Mouse (Mus musculus) liver, embryonic 11.5 days (tissue): ENCODE data around the gene Cyp1a2. TPM values are rescaled to one million over a fixed set of nuclear protein-coding genes. Genes with fewer than 3 reads are reported as not detected.
A peak's percentile ranks its signal among the peaks of the same experiment; 100 is the strongest.

Experiments used
- ATAC-seq: fragments of 200-750 bp; cut with Nextera tagmentation; replicated peaks from 2 replicates; pipeline ENCODE4 v1.8.0; 2017; ENCODE audit warnings: moderate number of reproducible peaks, mild to moderate bottlenecking, moderate TSS enrichment, moderate library complexity; ENCODE audit not compliant: low FRiP score
- DNase-seq: peaks from one replicate; pipeline ENCODE4 v3.0.0-alpha.2; 2017; ENCODE audit warnings: low spot score
- H3K27ac ChIP-seq: fragments of 300-500 bp; sonication (generic); 2 replicates; pipeline ENCODE4 v1.5.1; 2014; ENCODE audit warnings: mild to moderate bottlenecking, low read depth, low read length, control low read depth
- H3K27me3 ChIP-seq: fragments of 300-500 bp; sonication (generic); replicated peaks from 2 replicates; pipeline ENCODE4 v1.6.1; 2014; ENCODE audit warnings: low read length, mixed read lengths; ENCODE audit not compliant: control insufficient read depth, insufficient read depth
- H3K36me3 ChIP-seq: fragments of 300-500 bp; sonication (generic); 2 replicates; pipeline ENCODE4 v1.6.1; 2014; ENCODE audit warnings: mild to moderate bottlenecking, low read length, moderate library complexity, mixed read lengths; ENCODE audit not compliant: control insufficient read depth, insufficient read depth
- H3K4me1 ChIP-seq: fragments of 300-500 bp; sonication (generic); replicated peaks from 2 replicates; pipeline ENCODE4 v1.6.1; 2014; ENCODE audit warnings: low read length, mixed read lengths; ENCODE audit not compliant: control insufficient read depth, insufficient read depth
- H3K4me2 ChIP-seq: fragments of 300-500 bp; sonication (generic); 2 replicates; pipeline ENCODE4 v1.6.1; 2014; ENCODE audit warnings: mild to moderate bottlenecking, control low read depth, moderate library complexity
- H3K4me3 ChIP-seq: fragments of 300-500 bp; sonication (generic); 2 replicates; pipeline ENCODE4 v1.5.1; 2014; ENCODE audit warnings: low read depth, low read length, control low read depth
- H3K9ac ChIP-seq: fragments of 300-500 bp; sonication (generic); 2 replicates; pipeline ENCODE4 v1.6.1; 2014; ENCODE audit warnings: low read depth, low read length, control low read depth
- H3K9me3 ChIP-seq: fragments of 300-500 bp; sonication (generic); 2 replicates; pipeline ENCODE4 v1.6.1; 2016; ENCODE audit warnings: low read length, inconsistent platforms, mixed read lengths; ENCODE audit not compliant: control insufficient read depth
- WGBS: fragments of 180-500 bp; shearing (Covaris S2); extraction: QIAGEN DNeasy Blood & Tissue Kit; methylation state at CpG from one replicate; pipeline ENCODE4 v1.1.7; 2014; 5-methylcytosine and 5-hydroxymethylcytosine counted together
- polyA plus RNA-seq: library from polyadenylated mRNA; unstranded; fragments of >200 nt; fragmentation: Nextera tagmentation; extraction: Ambion mirVana; gene quantifications from 2 replicates; pipeline ENCODE4 v1.2.1, GENCODE M21; 2014

Cyp1a2 gene
- polyA plus RNA-seq, 1 experiment from 2014 or later, result not detected

DNA sequence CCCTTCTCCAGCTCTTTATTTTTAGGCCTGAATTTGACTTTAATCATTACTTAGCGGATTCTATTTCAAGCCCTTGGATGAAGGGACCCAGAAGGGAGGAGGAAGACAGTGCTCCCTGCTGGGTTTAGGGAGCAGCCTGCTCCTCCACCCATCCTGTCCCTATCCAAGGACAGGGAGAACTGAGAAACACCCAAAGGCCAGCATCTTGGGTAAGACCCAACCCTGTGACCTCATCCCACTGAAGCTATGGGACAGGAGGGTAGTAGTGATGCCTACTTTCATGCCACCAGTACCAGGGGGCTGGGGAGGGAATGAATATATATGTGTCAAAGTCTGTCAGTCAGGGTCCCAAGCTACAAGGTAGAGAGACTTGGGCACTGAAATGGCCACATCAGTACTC lies 42.5 kb downstream of the Cyp1a2 start:
- peak overlapping the region; percentile 73 for H3K4me2 ChIP-seq
- WGBS, result 83% methylated on average over 1 of the region's 1 CpGs
- peak overlapping the region; percentile 34; the same call in 1 of the 2 replicates for H3K9ac ChIP-seq
- H3K36me3 ChIP-seq, result peaks cover 4% of the 10 kb centered on the region; the same call in 1 of the 2 replicates
- H3K4me1 ChIP-seq, result peaks cover 78% of the 10 kb centered on the region
- H3K27ac ChIP-seq, result peak overlapping the region; percentile 87
- H3K27me3 ChIP-seq, result no peaks in the 10 kb centered on the region
- peak overlapping the region; percentile 38 for H3K4me3 ChIP-seq
- DNase-seq (no peak), ATAC-seq (no peak)
- H3K9me3 ChIP-seq, result no peaks in the 10 kb centered on the region

DNA sequence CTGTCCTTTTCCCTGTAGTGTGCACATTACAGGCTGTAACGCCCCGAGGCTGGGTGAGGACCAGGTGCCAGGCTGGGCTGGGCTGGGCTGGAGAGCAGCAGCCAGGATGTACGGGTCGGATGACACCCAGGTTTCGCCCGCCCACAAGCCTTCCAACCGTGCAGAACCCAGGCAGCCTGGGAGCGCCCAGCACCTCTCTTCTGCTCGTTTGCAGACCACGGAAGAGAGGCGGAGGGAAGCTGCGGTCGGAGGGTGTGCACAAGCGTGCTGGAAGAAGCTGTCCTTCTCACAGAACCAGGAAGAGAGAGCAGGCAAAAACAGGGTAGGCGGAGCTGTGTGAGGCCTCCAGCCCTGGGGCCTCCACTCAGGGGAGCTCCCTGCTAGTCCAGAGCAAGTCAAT lies 43.1 kb downstream of the Cyp1a2 start:
- Histone ChIP-seq H3K9me3 (no peaks in the 10 kb centered on the region), H3K36me3 (peaks cover 4% of the 10 kb centered on the region; the same call in 1 of the 2 replicates), H3K4me2 (peak overlapping the region; percentile 73), H3K4me1 (peaks cover 76% of the 10 kb centered on the region), H3K27ac (peak overlapping the region; percentile 87), H3K27me3 (no peaks in the 10 kb centered on the region), H3K9ac (peak overlapping the region; percentile 57), H3K4me3 (peak overlapping the region; percentile 38)
- WGBS, result 14% methylated on average over 15 of the region's 15 CpGs
- no peak for DNase-seq
- ATAC-seq, result peak; percentile 56

DNA sequence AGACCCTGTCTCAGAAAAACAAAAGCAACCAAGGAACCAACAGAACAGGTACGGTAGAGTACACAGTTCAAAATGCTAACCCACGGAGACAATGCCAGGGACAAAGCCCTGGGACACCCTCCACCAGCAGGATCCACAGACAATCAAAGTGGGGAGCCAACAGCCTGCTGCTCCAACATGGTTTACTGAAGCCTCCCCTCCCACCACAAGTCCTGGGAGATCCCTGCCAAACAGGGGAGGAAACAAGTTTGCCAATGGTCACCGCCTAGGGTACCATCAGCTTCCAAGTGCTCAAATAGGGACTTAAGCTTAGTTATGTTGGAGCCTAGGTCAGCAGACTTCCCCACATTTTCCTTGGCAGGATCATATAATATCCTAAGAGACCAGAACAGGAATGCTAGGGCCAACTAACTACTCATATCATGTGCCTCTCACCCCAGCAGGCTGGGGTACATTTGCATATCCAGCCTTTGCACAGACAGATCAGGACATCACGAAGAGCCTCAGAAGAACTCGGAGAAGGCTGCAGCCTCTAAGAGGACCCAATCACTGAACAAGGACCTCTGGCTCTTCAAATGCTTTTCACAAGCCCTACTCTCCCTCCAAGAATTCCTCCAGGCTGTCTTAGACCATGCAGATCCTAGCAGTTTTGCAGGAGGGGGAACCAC lies 43.7 kb downstream of the Cyp1a2 start:
- H3K27me3 ChIP-seq, result no peaks in the 10 kb centered on the region
- peak overlapping the region; percentile 87 for H3K27ac ChIP-seq
- H3K9ac ChIP-seq, result peak overlapping the region; percentile 57
- H3K36me3 ChIP-seq, result peaks cover 4% of the 10 kb centered on the region; the same call in 1 of the 2 replicates
- H3K4me3 ChIP-seq, result peak overlapping the region; percentile 38
- no peak for ATAC-seq
- H3K4me1 ChIP-seq, result peaks cover 76% of the 10 kb centered on the region
- 62% methylated on average over 5 of the region's 5 CpGs for WGBS
- peak overlapping the region; percentile 73 for H3K4me2 ChIP-seq
- DNase-seq, result no peak
- H3K9me3 ChIP-seq, result no peaks in the 10 kb centered on the region

DNA sequence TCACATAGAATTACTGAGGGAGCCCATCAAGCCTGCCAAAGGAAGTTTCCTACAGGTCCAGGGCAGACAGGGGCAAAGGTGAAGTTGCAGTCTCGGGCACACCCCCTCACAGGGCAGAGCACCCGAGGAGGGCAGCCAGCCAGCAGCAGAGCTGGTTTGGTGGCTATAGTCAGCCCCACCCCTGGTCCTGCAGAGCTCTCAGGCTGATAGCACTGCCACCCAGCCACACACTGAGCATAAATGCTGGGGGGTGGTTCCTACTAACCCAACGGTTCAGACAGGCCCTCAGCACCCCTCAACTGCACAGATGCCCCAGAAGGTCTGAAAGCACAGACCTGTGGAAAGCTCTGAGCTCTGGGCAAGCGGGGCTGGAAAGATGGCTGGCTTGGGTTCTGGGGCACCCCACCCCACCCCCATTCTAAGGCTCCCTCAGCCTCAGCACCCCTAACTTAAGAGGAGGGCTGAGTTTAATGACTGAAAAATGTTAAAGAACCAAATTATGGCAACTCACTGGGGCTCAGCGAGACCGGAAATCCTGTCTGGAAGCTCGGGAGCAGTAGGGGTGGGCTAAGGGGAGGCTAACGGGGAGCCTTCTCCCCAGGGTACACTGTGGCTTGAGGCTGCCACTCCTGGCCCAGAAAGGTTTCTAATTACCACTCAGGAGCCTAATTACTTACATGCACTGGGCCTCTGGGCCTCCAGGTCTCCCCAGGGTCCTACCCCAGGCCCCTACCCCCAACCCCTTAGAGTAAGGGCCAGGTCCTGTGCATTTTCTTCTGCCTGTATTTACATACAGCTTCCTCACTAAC lies 44.6 kb downstream of the Cyp1a2 start:
- H3K4me1 ChIP-seq, result peaks cover 77% of the 10 kb centered on the region
- no peaks in the 10 kb centered on the region for H3K27me3 ChIP-seq
- peak overlapping the region; percentile 73 for H3K4me2 ChIP-seq
- peak overlapping the region; percentile 87 for H3K27ac ChIP-seq
- peaks cover 4% of the 10 kb centered on the region; the same call in 1 of the 2 replicates for H3K36me3 ChIP-seq
- WGBS, result 26% methylated on average over 8 of the region's 8 CpGs
- ATAC-seq (peak; percentile 83), DNase-seq (no peak)
- peak overlapping the region; percentile 57 for H3K9ac ChIP-seq
- H3K9me3 ChIP-seq, result no peaks in the 10 kb centered on the region
- H3K4me3 ChIP-seq, result peak overlapping the region; percentile 3

DNA sequence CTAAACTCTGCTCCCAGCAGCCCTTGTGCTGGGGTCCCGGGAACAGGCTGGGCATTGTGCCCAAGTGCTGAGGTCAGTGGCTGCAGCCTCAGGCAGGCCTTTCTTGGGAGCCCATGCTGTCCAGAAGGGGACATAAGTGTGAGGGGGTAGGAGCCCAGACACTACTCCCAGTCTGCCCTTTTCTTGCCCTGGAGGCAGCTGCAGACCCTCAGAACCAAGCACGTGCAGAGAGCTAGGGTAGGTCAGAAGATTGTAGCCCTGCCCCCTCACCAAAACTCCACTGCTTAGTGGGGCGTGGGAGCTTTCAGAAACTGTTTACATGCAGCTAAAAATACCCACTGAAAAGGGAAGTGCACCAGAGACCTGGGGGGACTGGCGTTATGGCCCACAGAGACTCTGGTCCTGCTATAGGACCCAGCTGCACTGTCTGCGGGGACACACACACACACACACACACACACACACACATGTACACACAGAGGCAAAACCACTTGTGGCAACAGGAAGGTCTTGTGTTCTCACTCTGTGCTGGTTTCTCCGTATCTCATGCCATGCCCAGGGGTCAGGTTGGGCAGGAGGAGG lies 45.7 kb downstream of the Cyp1a2 start:
- peak overlapping the region; percentile 57 for H3K9ac ChIP-seq
- H3K4me1 ChIP-seq, result peaks cover 69% of the 10 kb centered on the region
- no peaks in the 10 kb centered on the region for H3K27me3 ChIP-seq
- H3K4me3 ChIP-seq, result peak overlapping the region; percentile 5; the same call in 1 of the 2 replicates
- H3K27ac ChIP-seq, result peak overlapping the region; percentile 87; the same call in 1 of the 2 replicates
- DNase-seq (no peak), ATAC-seq (no peak)
- H3K4me2 ChIP-seq, result peak overlapping the region; percentile 73
- no peaks in the 10 kb centered on the region for H3K9me3 ChIP-seq
- H3K36me3 ChIP-seq, result peaks cover 4% of the 10 kb centered on the region; the same call in 1 of the 2 replicates
- WGBS, result 29% methylated on average over 6 of the region's 6 CpGs

DNA sequence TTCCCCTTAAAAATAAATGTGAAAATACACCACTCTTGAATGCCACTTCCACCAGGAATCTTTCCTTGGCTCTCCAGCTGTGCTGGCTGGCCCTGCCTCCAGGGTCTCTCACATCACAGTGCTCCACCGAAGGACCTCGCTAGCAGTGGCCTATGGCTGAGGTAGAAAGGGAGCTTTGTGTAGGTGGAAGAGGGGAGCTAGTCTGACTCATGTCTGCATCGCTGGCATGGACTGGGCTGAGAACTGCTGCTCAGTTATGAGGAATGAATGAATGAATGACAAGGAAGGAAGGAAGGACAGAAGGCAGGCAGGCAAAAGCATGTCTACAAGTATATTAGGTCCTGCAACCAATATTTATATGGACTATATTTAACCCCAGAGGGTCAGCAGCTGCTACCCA lies 46.2 kb downstream of the Cyp1a2 start:
- Histone ChIP-seq H3K4me1 (peaks cover 63% of the 10 kb centered on the region), H3K36me3 (peaks cover 4% of the 10 kb centered on the region; the same call in 1 of the 2 replicates), H3K4me2 (peak overlapping the region; percentile 73), H3K27me3 (no peaks in the 10 kb centered on the region), H3K9ac (peak overlapping the region; percentile 48; the same call in 1 of the 2 replicates), H3K9me3 (no peaks in the 10 kb centered on the region), H3K4me3 (0 out of 2 replicates have a peak overlapping the region, but pooled peaks have one; percentile 5), H3K27ac (peak overlapping the region; percentile 87; the same call in 1 of the 2 replicates)
- DNase-seq, result no peak
- 63% methylated on average over 3 of the region's 3 CpGs for WGBS
- no peak for ATAC-seq

DNA sequence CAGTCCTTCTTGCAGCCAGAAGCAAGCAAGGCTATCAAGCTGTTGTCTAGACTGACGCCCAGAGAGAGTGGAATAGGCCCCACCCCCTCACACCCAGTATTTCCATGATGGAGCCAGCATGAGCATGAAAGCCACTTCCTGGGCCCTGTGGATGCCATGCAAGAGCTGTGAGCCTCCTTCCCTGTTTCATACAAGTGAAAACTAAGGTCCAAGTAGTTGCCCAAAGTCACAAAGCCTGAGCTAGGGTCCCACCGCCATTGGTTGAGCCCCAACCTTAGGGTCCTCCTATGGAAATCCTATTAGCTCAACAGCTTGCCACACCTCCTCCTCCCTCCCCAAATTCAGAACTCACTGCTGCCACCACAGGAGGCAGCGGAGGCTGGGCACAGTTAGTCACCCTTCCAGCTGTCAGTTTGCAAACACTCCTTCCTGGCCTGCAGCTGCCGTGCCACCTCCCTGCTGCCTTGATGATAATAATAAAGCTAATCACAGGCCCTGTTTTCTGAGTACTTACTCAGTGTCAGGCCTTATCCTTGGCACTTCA lies 50.0 kb downstream of the Cyp1a2 start:
- peaks cover 30% of the 10 kb centered on the region for H3K36me3 ChIP-seq
- H3K9me3 ChIP-seq, result no peaks in the 10 kb centered on the region
- ATAC-seq (no peak), DNase-seq (no peak)
- WGBS, result 38% methylated on average over 4 of the region's 4 CpGs
- H3K27ac ChIP-seq, result no peak overlapping the region
- H3K9ac ChIP-seq, result no peak overlapping the region
- no peak overlapping the region for H3K4me2 ChIP-seq
- H3K4me1 ChIP-seq, result peaks cover 27% of the 10 kb centered on the region
- no peak overlapping the region for H3K4me3 ChIP-seq
- H3K27me3 ChIP-seq, result no peaks in the 10 kb centered on the region

DNA sequence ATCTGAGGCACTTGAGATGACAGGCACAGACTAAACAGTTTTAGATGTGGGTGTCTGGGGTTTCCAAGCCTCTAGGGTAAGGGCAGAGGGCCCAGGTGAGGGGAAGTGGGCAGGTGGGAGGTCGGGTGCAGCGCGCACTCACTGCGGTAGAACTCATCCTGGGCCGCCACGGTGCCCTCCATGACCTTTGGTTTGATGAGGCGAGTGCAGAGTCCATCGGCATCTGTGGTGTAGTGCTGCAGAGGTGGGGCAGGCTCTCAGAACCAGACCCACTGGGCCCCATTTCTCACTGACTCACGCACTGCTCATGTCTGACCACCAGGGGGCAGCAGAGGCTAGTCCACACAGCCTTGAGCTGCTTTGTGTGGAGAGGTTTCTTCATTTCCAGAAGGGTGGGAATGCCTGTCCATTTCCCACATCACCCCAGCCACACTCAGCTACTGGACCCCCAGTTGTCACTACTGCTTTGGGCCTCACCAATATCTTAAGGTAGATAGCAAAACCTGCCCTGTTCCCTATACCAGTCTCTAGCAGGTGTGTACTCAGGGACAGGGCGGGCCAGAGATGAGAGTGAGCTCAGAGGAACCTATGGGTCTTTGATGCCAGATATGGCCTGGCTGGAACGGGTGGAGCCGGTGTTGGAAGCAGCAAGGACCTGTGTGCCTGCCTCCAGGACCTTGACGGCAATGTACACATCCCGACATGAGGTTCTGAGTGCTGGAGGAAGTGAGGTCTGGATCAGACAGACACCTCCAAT lies 54.2 kb downstream of the Cyp1a2 start:
- ATAC-seq (peak; percentile 64), DNase-seq (peak; percentile 82)
- Histone ChIP-seq H3K9me3 (no peaks in the 10 kb centered on the region), H3K4me2 (no peak overlapping the region), H3K36me3 (peaks cover 56% of the 10 kb centered on the region), H3K27ac (no peak overlapping the region), H3K4me1 (peaks cover 7% of the 10 kb centered on the region), H3K9ac (no peak overlapping the region), H3K27me3 (no peaks in the 10 kb centered on the region), H3K4me3 (no peak overlapping the region)
- WGBS, result 68% methylated on average over 14 of the region's 14 CpGs
